Mouse (Mus musculus) spleen, postnatal 10 days (tissue): Measurements from ENCODE around the gene Prrc2c.
"Not testable (repeated sequence)": the region's sequence is repeated elsewhere in the genome, so short reads cannot be mapped to it uniquely, and the experiment has no call there.

Experiments used
- DNase-seq, 2 experiments: peaks; one replicate each; pipeline ENCODE4 v3.0.0; 2021 to 2022; ENCODE audit warnings: low spot score in 2 of 2

Prrc2c gene

GRCm38 (mm10) chr1:162693721-162694120 is 46.6 kb downstream of the Prrc2c start:
- DNase-seq: no peak

GRCm38 (mm10) chr1:162665486-162666174 is 74.7 kb downstream of the Prrc2c start:
- DNase-seq: no peak

GRCm38 (mm10) chr1:162664826-162665475 is 75.4 kb downstream of the Prrc2c start:
- peak; percentile 17 to 63 for DNase-seq

GRCm38 (mm10) chr1:162660276-162660860 is 80.0 kb downstream of the Prrc2c start:
- peak in 1 of 2 experiments; percentile 21 for DNase-seq

- no peak for DNase-seq
Measured at GRCm38 (mm10) chr1:162658119-162658518, 82.2 kb downstream of the Prrc2c start, which contains the start of gene Myocos. Gene Myocos, minus strand, starts transcription at chr1:162658219.

- no peak for DNase-seq
Measured at GRCm38 (mm10) chr1:162648416-162648815, 91.9 kb downstream of the Prrc2c start.

GRCm38 (mm10) chr1:162646083-162646686 is 94.2 kb downstream of the Prrc2c start:
- DNase-seq: peak in 1 of 2 experiments; percentile 43

GRCm38 (mm10) chr1:162643752-162644151 is 96.6 kb downstream of the Prrc2c start:
- DNase-seq: no peak

- DNase-seq: no peak
Measured at GRCm38 (mm10) chr1:162642591-162642990, 97.8 kb downstream of the Prrc2c start.

GRCm38 (mm10) chr1:162639861-162640260 is 100.5 kb downstream of the Prrc2c start:
- DNase-seq: no peak

- DNase-seq: no peak
Measured at GRCm38 (mm10) chr1:162639051-162639750, 101.2 kb downstream of the Prrc2c start, which contains the start of gene Myoc. Gene Myoc, plus strand, starts transcription at chr1:162639155.

- DNase-seq: no peak
Measured at GRCm38 (mm10) chr1:162638535-162638934, 101.8 kb downstream of the Prrc2c start.

- no peak for DNase-seq
Measured at GRCm38 (mm10) chr1:162636516-162636915, 103.8 kb downstream of the Prrc2c start.

- not testable (repeated sequence) for DNase-seq
Measured at GRCm38 (mm10) chr1:162635291-162635931, 104.9 kb downstream of the Prrc2c start.

GRCm38 (mm10) chr1:162628326-162628725 is 112.0 kb downstream of the Prrc2c start:
- DNase-seq: not testable (repeated sequence)

- DNase-seq: not testable (repeated sequence)
Measured at GRCm38 (mm10) chr1:162627821-162628220, 112.5 kb downstream of the Prrc2c start.

- peak in 1 of 2 experiments; percentile 51 for DNase-seq
Measured at GRCm38 (mm10) chr1:162625229-162625628, 115.1 kb downstream of the Prrc2c start.

GRCm38 (mm10) chr1:162623895-162624294 is 116.5 kb downstream of the Prrc2c start:
- no peak for DNase-seq
